Mouse (Mus musculus): ENCODE results near the gene Gm20441. TPM values are rescaled to one million over a fixed set of nuclear protein-coding genes. Genes with fewer than 3 reads are reported as not detected.

The Gm20441 gene
- polyA plus RNA-seq, 1 experiment, result not detected

DNA sequence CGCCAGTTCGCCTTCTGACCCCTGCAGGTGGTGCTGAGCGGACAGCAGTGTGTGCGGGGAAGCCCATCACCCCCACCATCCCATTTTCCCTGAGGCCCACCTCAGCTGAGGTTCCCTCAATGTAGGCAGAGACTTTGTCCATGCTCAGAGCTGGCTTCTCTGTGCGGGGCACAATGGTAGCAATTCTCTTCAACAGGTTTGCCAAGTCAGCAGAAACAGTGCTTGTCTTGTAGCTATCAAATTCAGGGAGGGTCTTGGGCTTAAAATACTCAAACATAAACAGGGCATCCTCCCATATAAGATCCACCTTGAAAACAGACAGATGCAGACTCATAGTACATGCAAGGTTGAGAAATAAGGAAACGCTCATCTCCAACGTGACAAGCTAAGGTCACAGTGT is 55.3 kb downstream of the Gm20441 start:
- Histone ChIP-seq H3K4me1 (ENCODE audit: control insufficient read depth, insufficient read depth, low read length) (no peaks in the 10 kb centered on the region), H3K4me3 (replicated peaks; ENCODE audit: extremely low read depth, low read depth, low read length) (no peak overlapping the region)
- DNase-seq, result no peak
- WGBS, result 91% methylated on average over 7 of the region's 7 CpGs
- TF ChIP-seq POLR2A (IDR thresholded peaks at IDR 0.05; ENCODE audit: borderline replicate concordance, extremely low read depth, low read depth, low read length), result no peak
- TF ChIP-seq CTCF (IDR thresholded peaks at IDR 0.05; ENCODE audit: insufficient read depth, low read length), result no peak

Other genes with a start within 250 kb of the Gm20441 start
- 0.30 and 0.36 TPM in 2 replicates for gene Lrrc75b, start 220.6 kb downstream of the Gm20441 start, polyA plus RNA-seq (2012; rRNA removed)
- gene Ggt1, start 219.3 kb downstream of the Gm20441 start, polyA plus RNA-seq (2012; rRNA removed), result 1.8 and 2.2 TPM in 2 replicates
- gene Ggt5, start 191.6 kb downstream of the Gm20441 start, polyA plus RNA-seq (2012; rRNA removed), result 35.5 and 39.7 TPM in 2 replicates
- gene Susd2, start 136.9 kb downstream of the Gm20441 start, polyA plus RNA-seq (2012; rRNA removed), result 13.4 and 15.3 TPM in 2 replicates
- 53.6 and 65.0 TPM in 2 replicates for gene Cabin1, start 16.6 kb downstream of the Gm20441 start, polyA plus RNA-seq (2012; rRNA removed)
- 59.7 and 65.3 TPM in 2 replicates for gene Ddt, start 7.5 kb downstream of the Gm20441 start, polyA plus RNA-seq (2012; rRNA removed)
- 47.8 and 63.7 TPM in 2 replicates for gene Gstt3, start 460 bp upstream of the Gm20441 start, polyA plus RNA-seq (2012; rRNA removed)
- gene Gstt1, start 17.6 kb upstream of the Gm20441 start, polyA plus RNA-seq (2012; rRNA removed), result 163 and 178 TPM in 2 replicates
- not detected in 2 replicates for gene Gstt4, start 41.6 kb upstream of the Gm20441 start, polyA plus RNA-seq (2012; rRNA removed)
- 137 and 149 TPM in 2 replicates for gene Gstt2, start 56.5 kb upstream of the Gm20441 start, polyA plus RNA-seq (2012; rRNA removed)
- 479 and 563 TPM in 2 replicates for gene Mif, start 79.3 kb upstream of the Gm20441 start, polyA plus RNA-seq (2012; rRNA removed)
- 5.1 and 12.1 TPM in 2 replicates for gene Derl3, start 112.5 kb upstream of the Gm20441 start, polyA plus RNA-seq (2012; rRNA removed)
- 41.2 and 53.1 TPM in 2 replicates for gene Smarcb1, start 140.7 kb upstream of the Gm20441 start, polyA plus RNA-seq (2012; rRNA removed)
- gene Chchd10, start 152.2 kb upstream of the Gm20441 start, polyA plus RNA-seq (2012; rRNA removed), result 415 and 628 TPM in 2 replicates
- 83.9 and 89.2 TPM in 2 replicates for gene Mmp11, start 155.5 kb upstream of the Gm20441 start, polyA plus RNA-seq (2012; rRNA removed)
- gene Gm867, start 159.7 kb upstream of the Gm20441 start, polyA plus RNA-seq (2012; rRNA removed), result 12.6 and 15.8 TPM in 2 replicates
- gene Vpreb3, start 162.1 kb upstream of the Gm20441 start, polyA plus RNA-seq (2012; rRNA removed), result 57.1 and 72.3 TPM in 2 replicates
- 0.03 and 0.09 TPM in 2 replicates for gene Gm5134, start 173.6 kb upstream of the Gm20441 start, polyA plus RNA-seq (2012; rRNA removed)